Mouse (Mus musculus) brain, embryonic 14.5 days (tissue): ENCODE measurements at regions not wholly inside any gene's neighbourhood (a gene's known extent, or its start where the extent isn't known, plus 50 kb on each side); places are given as distances from the start of the nearest gene placed in this dataset.

Experiments
- DNase-seq: peaks from one replicate; pipeline ENCODE4 v3.0.0-alpha.2; 2011; ENCODE audit warnings: low read depth
- CTCF ChIP-seq: fragments of 200-500 bp; IDR thresholded peaks from 2 replicates; pipeline ENCODE4 v1.5.1; 2012; ENCODE audit warnings: inconsistent platforms, mild to moderate bottlenecking, moderate library complexity, borderline replicate concordance; ENCODE audit not compliant: insufficient read depth, insufficient read length; ENCODE audit errors: extremely low read depth
- POLR2A ChIP-seq: fragments of 200-500 bp; IDR thresholded peaks from 2 replicates; pipeline ENCODE4 v1.6.1; 2012; ENCODE audit warnings: mild to moderate bottlenecking, inconsistent platforms, borderline replicate concordance; ENCODE audit not compliant: poor library complexity, insufficient read depth, insufficient read length, severe bottlenecking; ENCODE audit errors: extremely low read depth

DNA sequence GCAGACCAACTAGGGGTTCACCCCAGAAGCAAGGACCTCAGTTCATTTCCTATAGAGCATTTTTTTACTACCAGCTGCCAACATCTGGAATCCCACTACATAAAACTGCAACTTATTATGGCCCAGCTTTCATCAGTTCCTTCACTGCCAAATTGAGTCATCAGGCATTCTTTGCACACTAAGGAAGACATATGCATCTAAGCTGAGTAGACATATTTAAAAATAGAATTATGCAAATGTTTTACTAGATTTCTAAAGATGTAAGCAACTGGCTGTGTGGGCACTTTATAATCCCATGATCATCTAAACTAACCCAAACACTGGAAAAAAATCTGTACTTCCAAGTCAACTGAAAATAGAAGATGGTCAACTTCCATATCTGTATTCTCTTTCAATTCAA is 415.9 kb upstream of the Rarb start:
- DNase-seq: no peak
- TF ChIP-seq POLR2A (no peak), CTCF (no peak)

- no peak for TF ChIP-seq CTCF
- TF ChIP-seq POLR2A: no peak
These were observed 392.5 kb upstream of the Rarb start for GRCm38 (mm10) chr14:17211502-17211901.

GRCm38 (mm10) chr14:17205691-17206090 is 386.7 kb upstream of the Rarb start:
- no peak for DNase-seq
- TF ChIP-seq POLR2A: no peak
- TF ChIP-seq CTCF: no peak

More at GRCm38 (mm10) chr14:17211502-17211901, 392.5 kb upstream of the Rarb start:
- no peak for DNase-seq

GRCm38 (mm10) chr14:17203251-17204015 is 384.5 kb upstream of the Rarb start:
- DNase-seq: no peak

DNA sequence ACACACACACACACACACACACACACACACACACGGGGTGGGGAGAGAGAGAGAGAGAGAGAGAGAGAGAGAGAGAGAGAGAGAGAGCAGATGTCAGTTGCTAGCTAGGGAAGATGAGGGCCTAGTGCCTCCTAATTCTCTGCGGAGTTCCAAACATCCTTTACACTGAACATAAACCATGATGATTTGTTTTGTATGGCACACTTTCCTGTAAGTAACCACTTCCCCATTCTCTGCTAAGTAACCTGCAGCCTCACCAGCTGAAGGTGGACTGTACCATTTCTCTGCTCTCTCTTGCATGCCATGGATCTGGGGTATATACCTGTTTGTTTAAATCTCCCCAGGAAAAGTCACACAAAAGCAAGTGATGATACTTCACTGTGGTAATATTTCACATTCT is 374.0 kb upstream of the Rarb start:
- TF ChIP-seq POLR2A (no peak), CTCF (no peak)
- no peak for DNase-seq

More at GRCm38 (mm10) chr14:17203251-17204015, 384.5 kb upstream of the Rarb start:
- TF ChIP-seq CTCF: no peak
- TF ChIP-seq POLR2A: no peak

GRCm38 (mm10) chr14:17173218-17173617 is 354.3 kb upstream of the Rarb start:
- no peak for TF ChIP-seq CTCF
- no peak for TF ChIP-seq POLR2A
- no peak for DNase-seq

DNA sequence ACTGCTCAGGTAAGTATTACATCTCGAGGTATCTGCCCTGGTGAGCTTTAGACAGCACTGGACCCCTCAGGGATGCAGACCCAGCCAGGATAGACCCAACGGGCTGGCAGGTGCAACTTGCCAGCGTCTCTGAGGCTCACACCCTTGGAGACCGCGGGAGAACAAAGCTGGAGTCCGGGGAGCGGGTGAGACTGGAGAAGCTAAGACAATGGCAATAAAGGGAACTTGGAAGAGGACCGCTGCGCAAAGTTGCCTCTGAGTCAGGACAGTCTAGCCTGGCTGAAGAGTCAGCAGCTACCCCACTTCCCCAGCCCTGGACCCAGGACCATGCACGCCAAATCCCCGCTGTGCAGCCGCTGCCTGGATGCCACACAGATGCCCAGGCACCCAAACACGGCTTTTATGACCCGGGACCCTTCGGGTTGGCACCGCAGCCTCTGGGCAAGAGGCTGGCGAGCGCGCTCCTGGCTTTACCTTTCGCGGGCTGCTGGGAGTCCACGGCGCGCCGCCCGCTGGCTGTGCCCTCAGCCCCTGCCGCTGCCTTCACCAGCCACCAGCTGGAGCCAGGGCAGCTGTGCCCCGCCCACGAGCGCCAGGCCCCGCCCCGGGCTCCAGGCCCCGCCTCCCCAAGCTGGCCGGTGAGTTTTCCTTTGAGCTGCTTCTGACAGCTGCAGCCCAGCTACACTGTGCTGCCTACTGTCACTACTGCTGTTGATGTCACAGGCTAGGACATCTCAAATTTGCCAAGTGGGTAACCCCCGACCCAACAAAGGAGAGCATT is 353.6 kb upstream of the Rarb start:
- TF ChIP-seq CTCF (no peak), POLR2A (no peak)
- peak; percentile 84 for DNase-seq

DNA sequence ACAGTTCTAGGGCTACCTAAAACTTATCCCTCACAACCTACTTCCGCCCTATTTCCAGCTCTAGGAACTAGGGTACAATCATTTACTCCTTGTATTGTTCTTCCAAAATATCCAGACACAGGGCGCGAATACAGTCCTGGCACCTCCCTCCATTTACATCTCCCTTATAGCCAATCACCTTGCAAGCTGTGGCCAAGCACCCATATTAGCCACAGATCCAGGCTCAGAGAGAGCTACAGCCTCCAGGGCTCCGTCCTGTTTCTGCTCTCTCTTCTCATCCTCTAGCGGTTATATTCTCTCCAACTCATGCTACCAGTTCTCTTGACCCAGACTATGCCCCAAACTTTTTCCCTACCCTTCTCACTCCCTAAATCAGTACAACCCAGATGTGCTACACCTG is 352.9 kb upstream of the Rarb start:
- peak; percentile 7 for DNase-seq
- no peak for TF ChIP-seq CTCF
- TF ChIP-seq POLR2A: no peak

GRCm38 (mm10) chr14:17158324-17158723 is 339.4 kb upstream of the Rarb start:
- TF ChIP-seq CTCF (no peak), POLR2A (no peak)
- no peak for DNase-seq

DNA sequence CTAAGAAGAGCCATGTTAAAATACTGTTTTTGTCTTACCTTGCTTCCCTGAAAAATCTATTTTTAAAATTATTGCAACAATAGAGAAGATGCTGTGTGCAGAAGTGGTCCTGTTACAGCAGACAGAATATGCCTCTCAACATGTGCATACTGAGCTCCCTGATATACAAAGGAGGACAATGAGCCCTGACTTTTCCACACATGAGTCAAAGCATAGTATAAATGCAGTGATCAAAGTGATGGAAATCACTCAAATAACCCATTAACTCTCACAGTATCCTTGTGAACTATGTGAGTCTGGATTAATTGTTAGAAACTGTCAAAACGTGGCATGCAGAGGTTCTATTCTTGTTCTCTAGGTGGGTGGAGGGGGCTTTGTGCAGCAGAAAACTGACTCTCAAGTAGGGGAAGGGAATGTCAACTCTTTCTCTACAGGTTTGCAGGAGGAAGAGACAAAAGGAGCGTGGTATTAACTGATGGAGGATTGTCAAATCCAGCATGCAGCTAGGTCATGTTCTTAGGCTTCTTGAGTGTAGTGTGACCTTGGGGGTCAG is 337.5 kb upstream of the Rarb start:
- peak; percentile 13 for DNase-seq
- TF ChIP-seq POLR2A (no peak), CTCF (no peak)

DNA sequence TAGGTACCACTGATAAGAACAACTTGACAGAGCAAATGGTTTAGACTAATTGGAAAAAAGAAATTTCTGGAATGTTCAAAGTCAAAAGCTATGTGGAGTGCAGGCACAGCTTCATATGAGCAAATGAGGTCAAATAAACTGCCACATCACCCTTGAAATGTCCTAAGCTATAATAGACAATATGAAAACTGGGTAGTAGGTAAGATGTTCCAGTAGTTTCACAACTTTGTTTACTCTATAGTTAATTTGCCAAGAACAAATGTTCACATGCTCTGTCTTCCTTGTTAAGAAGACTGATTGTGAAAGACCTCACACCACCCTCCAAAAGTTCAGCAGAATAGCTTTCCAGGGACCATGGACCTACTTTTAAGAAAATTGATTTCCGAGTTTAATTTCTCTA is 301.7 kb upstream of the Rarb start:
- no peak for TF ChIP-seq CTCF
- no peak for DNase-seq
